25 mouse cellular contexts compared by ENCODE assay signal in genomic region chr16:90170676-90171075, GRCm38 (mm10).
"Had no signal": no experiment of that assay in that cellular context is flagged by ENCODE, and none has a peak within 500 bp of the region (broad histone marks: within the 10 kb centered on the region; RNA-seq: fewer than 3 reads in every experiment).

No protein-coding gene starts in this region.

- H3K27ac ChIP-seq: gastrocnemius, adult 2 months; heart, embryonic 10.5 days; heart, embryonic 13.5 days; heart, embryonic 15.5 days; hindbrain, embryonic 13.5 days; hindbrain, embryonic 15.5 days; hindbrain, postnatal 0 days; kidney, embryonic 15.5 days; kidney, postnatal 0 days; limb, embryonic 12.5 days; liver, embryonic 12.5 days; liver, embryonic 14.5 days had no signal

- H3K9me3 ChIP-seq: heart, embryonic 10.5 days; heart, embryonic 13.5 days; heart, embryonic 15.5 days; hindbrain, embryonic 13.5 days; hindbrain, embryonic 15.5 days; kidney, embryonic 15.5 days; liver, embryonic 12.5 days had no signal

- H3K27me3 ChIP-seq: heart, embryonic 15.5 days; hindbrain, embryonic 13.5 days; hindbrain, embryonic 15.5 days; kidney, embryonic 15.5 days; limb, embryonic 12.5 days; liver, embryonic 12.5 days had no signal

- H3K4me1 ChIP-seq: heart, embryonic 15.5 days; limb, embryonic 12.5 days; liver, embryonic 12.5 days had no signal

- H3K36me3 ChIP-seq: heart, embryonic 10.5 days; heart, embryonic 13.5 days; heart, embryonic 15.5 days; hindbrain, embryonic 13.5 days; hindbrain, embryonic 15.5 days; kidney, embryonic 15.5 days; limb, embryonic 12.5 days; liver, embryonic 12.5 days had no signal

- H3K4me2 ChIP-seq: heart, embryonic 15.5 days; hindbrain, embryonic 13.5 days; hindbrain, embryonic 15.5 days; kidney, embryonic 15.5 days; limb, embryonic 12.5 days; liver, embryonic 12.5 days had no signal

- H3K9ac ChIP-seq: heart, embryonic 15.5 days; hindbrain, embryonic 13.5 days; hindbrain, embryonic 15.5 days; kidney, embryonic 15.5 days; limb, embryonic 12.5 days; liver, embryonic 12.5 days; liver, embryonic 14.5 days had no signal

- ATAC-seq: intestine, embryonic 16.5 days; liver, embryonic 12.5 days had no signal

- H3K4me3 ChIP-seq: gastrocnemius, adult 2 months; heart, embryonic 10.5 days; heart, embryonic 13.5 days; heart, embryonic 15.5 days; hindbrain, embryonic 13.5 days; hindbrain, embryonic 15.5 days; kidney, embryonic 15.5 days; limb, embryonic 12.5 days; liver, embryonic 12.5 days had no signal

- DNase-seq: gastrocnemius, adult 2 months; gastrocnemius, postnatal 10 days; gastrocnemius, postnatal 25 days; heart, adult 18-20 months; heart, postnatal 14 days; heart, postnatal 36 days; kidney, adult 11 months; kidney, adult 2 months; kidney, adult 9 months; kidney, postnatal 14 days; kidney, postnatal 36 days; layer of hippocampus, adult 9-11 months; left cerebral cortex, postnatal 4 days had no signal
